Mouse (Mus musculus) brain, adult 2 months (tissue): ENCODE results near the gene Chchd5.

Experiments used
- DNase-seq: peaks from one replicate; pipeline ENCODE4 v3.0.0; 2011; ENCODE audit warnings: low read depth, low spot score

The Chchd5 gene

GRCm38 (mm10) chr2:129151111-129151510 is 21.6 kb downstream of the Chchd5 start:
- peak; percentile 43 for DNase-seq

- no peak for DNase-seq
Observed at GRCm38 (mm10) chr2:129152751-129153150, 23.3 kb downstream of the Chchd5 start.

GRCm38 (mm10) chr2:129164815-129165214 is 35.3 kb downstream of the Chchd5 start:
- DNase-seq = no peak

GRCm38 (mm10) chr2:129166466-129167463 is 37.3 kb downstream of the Chchd5 start:
- no peak for DNase-seq

- DNase-seq = no peak
Observed at GRCm38 (mm10) chr2:129173386-129173785, 43.9 kb downstream of the Chchd5 start.

- peak; percentile 84 for DNase-seq
Observed at GRCm38 (mm10) chr2:129174474-129174873, 45.0 kb downstream of the Chchd5 start.

- no peak for DNase-seq
Observed at GRCm38 (mm10) chr2:129175636-129176035, 46.1 kb downstream of the Chchd5 start.

GRCm38 (mm10) chr2:129176676-129177420 is 47.3 kb downstream of the Chchd5 start:
- DNase-seq = no peak

- DNase-seq = no peak
Observed at GRCm38 (mm10) chr2:129177661-129178060, 48.2 kb downstream of the Chchd5 start.

GRCm38 (mm10) chr2:129178182-129178908 is 48.8 kb downstream of the Chchd5 start:
- no peak for DNase-seq

GRCm38 (mm10) chr2:129179946-129180853 is 50.7 kb downstream of the Chchd5 start:
- no peak for DNase-seq

- DNase-seq = no peak
Observed at GRCm38 (mm10) chr2:129181509-129181908, 52.0 kb downstream of the Chchd5 start.

GRCm38 (mm10) chr2:129182412-129182811 is 52.9 kb downstream of the Chchd5 start:
- DNase-seq = no peak

GRCm38 (mm10) chr2:129183561-129184031 is 54.1 kb downstream of the Chchd5 start:
- peak; percentile 87 for DNase-seq
